Mouse (Mus musculus): ENCODE measurements around the gene Thsd4. TPM values are rescaled to one million over a fixed set of nuclear protein-coding genes. Genes with fewer than 3 reads are reported as not detected.

Gene Thsd4
- total and polyA plus RNA-seq, 2 experiments = 0.70 to 0.92 TPM

DNA sequence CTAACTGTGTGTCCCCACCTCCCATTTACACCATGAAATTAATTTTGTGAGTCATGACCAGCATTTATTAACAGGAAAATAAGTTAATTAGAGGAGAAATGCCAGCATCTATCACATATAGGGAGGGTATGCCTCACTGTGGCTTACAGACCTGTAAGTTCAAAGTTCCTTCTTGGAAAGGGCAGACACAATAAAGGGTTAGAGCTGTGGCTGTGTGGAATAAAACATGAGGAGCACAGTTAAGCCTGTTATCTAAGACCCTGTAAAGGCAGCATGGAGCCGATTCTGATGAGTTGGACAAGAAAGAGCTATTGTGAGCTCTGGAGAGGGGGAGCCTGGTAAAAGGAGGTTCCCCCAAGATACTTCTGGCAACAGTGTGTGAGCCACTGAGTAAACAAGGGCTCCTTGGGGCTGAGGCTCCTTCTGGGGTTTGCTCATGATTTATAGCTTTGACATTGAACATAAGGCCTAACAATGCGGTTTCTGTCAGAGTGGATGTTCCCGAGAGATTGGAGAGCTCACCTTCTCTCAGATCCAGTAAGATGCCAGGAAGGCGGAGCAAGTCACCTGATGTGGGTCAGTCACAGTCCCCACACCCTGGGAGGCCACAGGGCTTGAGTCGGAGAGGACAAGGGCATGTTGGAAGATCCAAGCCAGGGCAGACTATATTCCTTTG, 20.2 kb downstream of the Thsd4 start:
- H3K4me1 ChIP-seq (ENCODE audit: control insufficient read depth, insufficient read depth, low read length) = no peaks in the 10 kb centered on the region
- WGBS = 78% methylated on average over 5 of the region's 5 CpGs
- H3K27ac ChIP-seq (replicated peaks; ENCODE audit: insufficient read depth, low read depth, low read length) = no peak overlapping the region
- no peaks in the 10 kb centered on the region for H3K79me2 ChIP-seq (ENCODE audit: control insufficient read depth, insufficient read depth, low read length)
- H3K27me3 ChIP-seq (ENCODE audit: control insufficient read depth, insufficient read depth, low read length) = no peaks in the 10 kb centered on the region
- no peaks in the 10 kb centered on the region for H3K36me3 ChIP-seq (ENCODE audit: control insufficient read depth, insufficient read depth, low read length)
- DNase-seq (ENCODE audit: extremely low read depth, low read depth, low spot score) = no peak
- H3K4me3 ChIP-seq (ENCODE audit: insufficient read depth, low read depth, low read length) = no peak overlapping the region
- H3K9ac ChIP-seq (ENCODE audit: low read depth, low read length) = no peak overlapping the region
- no peak for TF ChIP-seq POLR2A (IDR thresholded peaks at IDR 0.05; ENCODE audit: extremely low read depth, insufficient read depth, low read length)
- no peak for TF ChIP-seq CTCF (IDR thresholded peaks at IDR 0.05; ENCODE audit: low read depth, low read length)

DNA sequence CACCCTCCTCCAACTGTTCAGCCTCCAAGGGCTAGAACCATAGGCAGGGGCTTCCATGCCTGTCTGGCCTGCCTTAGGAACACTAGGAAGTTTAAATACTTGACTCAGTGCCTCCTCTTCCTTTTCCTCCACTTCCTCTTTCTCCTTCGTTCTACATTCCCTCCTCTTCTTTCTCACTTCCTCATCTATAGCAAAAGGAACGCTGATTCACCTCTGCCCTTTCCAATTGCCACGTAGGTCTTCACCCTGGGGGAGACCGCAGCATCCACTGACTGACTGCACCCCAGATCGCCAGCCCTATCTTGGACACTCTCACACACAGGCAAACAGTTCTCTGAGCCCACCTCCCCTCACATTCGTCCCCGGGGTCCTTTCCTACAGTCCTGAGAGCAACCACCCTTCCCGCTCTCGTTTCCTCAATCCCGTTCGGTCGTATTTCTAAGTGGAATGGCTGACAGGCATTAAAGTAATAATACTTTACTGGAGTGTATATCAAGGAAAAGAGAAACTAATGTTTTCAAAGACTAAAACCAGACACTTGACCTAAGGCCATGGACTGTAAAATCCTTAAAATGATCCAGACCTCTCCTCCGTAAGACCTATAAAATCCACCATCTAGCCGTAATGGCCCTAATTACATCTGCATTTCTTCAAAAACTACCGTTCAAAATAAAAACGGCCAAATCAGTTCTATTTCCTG, 29.4 kb downstream of the Thsd4 start:
- Histone ChIP-seq H3K27ac (replicated peaks; ENCODE audit: insufficient read depth, low read depth, low read length) (no peak overlapping the region), H3K4me3 (ENCODE audit: insufficient read depth, low read depth, low read length) (no peak overlapping the region), H3K79me2 (ENCODE audit: control insufficient read depth, insufficient read depth, low read length) (no peaks in the 10 kb centered on the region), H3K27me3 (ENCODE audit: control insufficient read depth, insufficient read depth, low read length) (no peaks in the 10 kb centered on the region; the same call in 1 of the 2 replicates), H3K9ac (ENCODE audit: low read depth, low read length) (no peak overlapping the region), H3K4me1 (ENCODE audit: control insufficient read depth, insufficient read depth, low read length) (no peaks in the 10 kb centered on the region), H3K36me3 (ENCODE audit: control insufficient read depth, insufficient read depth, low read length) (no peaks in the 10 kb centered on the region)
- WGBS = 77% methylated on average over 16 of the region's 16 CpGs
- TF ChIP-seq CTCF (IDR thresholded peaks at IDR 0.05; ENCODE audit: low read depth, low read length) (no peak), POLR2A (IDR thresholded peaks at IDR 0.05; ENCODE audit: extremely low read depth, insufficient read depth, low read length) (no peak)
- DNase-seq (ENCODE audit: extremely low read depth, low read depth, low spot score) = peak; percentile 10

GRCm38 (mm10) chr9:60491489-60492100, 30.3 kb downstream of the Thsd4 start:
- no peak for DNase-seq (ENCODE audit: extremely low read depth, low read depth, low spot score)
- H3K36me3 ChIP-seq (ENCODE audit: control insufficient read depth, insufficient read depth, low read length) = no peaks in the 10 kb centered on the region
- 89% methylated on average over 16 of the region's 16 CpGs for WGBS
- no peaks in the 10 kb centered on the region for H3K79me2 ChIP-seq (ENCODE audit: control insufficient read depth, insufficient read depth, low read length)
- no peaks in the 10 kb centered on the region; the same call in 1 of the 2 replicates for H3K27me3 ChIP-seq (ENCODE audit: control insufficient read depth, insufficient read depth, low read length)
- no peak overlapping the region for H3K9ac ChIP-seq (ENCODE audit: low read depth, low read length)
- no peak overlapping the region for H3K27ac ChIP-seq (replicated peaks; ENCODE audit: insufficient read depth, low read depth, low read length)
- no peak overlapping the region for H3K4me3 ChIP-seq (ENCODE audit: insufficient read depth, low read depth, low read length)
- H3K4me1 ChIP-seq (ENCODE audit: control insufficient read depth, insufficient read depth, low read length) = no peaks in the 10 kb centered on the region
- no peak for TF ChIP-seq POLR2A (IDR thresholded peaks at IDR 0.05; ENCODE audit: extremely low read depth, insufficient read depth, low read length)
- TF ChIP-seq CTCF (IDR thresholded peaks at IDR 0.05; ENCODE audit: low read depth, low read length) = no peak

DNA sequence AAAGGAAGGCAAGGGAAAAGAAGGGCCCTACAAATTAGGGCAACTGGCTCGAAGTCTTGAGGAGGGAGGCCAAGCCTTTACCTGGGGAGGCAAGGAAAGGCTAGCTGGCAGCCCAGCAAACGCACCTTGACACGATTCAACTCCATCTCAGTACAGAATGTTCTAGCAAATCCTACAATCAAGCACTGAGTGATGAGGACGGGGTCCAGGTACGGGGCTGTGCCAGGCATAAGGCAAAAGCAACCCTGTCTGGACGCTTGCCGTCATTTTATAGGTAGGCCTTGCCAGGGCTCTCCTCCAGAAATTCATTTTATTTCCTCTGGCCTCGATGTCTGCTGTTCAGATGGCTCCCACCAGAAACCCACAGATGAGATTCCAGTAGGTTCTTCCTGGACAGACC, 30.8 kb downstream of the Thsd4 start:
- Histone ChIP-seq H3K4me3 (ENCODE audit: insufficient read depth, low read depth, low read length) (no peak overlapping the region), H3K27me3 (ENCODE audit: control insufficient read depth, insufficient read depth, low read length) (no peaks in the 10 kb centered on the region; the same call in 1 of the 2 replicates), H3K4me1 (ENCODE audit: control insufficient read depth, insufficient read depth, low read length) (no peaks in the 10 kb centered on the region), H3K27ac (replicated peaks; ENCODE audit: insufficient read depth, low read depth, low read length) (no peak overlapping the region), H3K79me2 (ENCODE audit: control insufficient read depth, insufficient read depth, low read length) (no peaks in the 10 kb centered on the region), H3K36me3 (ENCODE audit: control insufficient read depth, insufficient read depth, low read length) (no peaks in the 10 kb centered on the region), H3K9ac (ENCODE audit: low read depth, low read length) (no peak overlapping the region)
- 91% methylated on average over 8 of the region's 8 CpGs for WGBS
- DNase-seq (ENCODE audit: extremely low read depth, low read depth, low spot score) = no peak
- no peak for TF ChIP-seq CTCF (IDR thresholded peaks at IDR 0.05; ENCODE audit: low read depth, low read length)
- TF ChIP-seq POLR2A (IDR thresholded peaks at IDR 0.05; ENCODE audit: extremely low read depth, insufficient read depth, low read length) = no peak

- Histone ChIP-seq H3K4me1 (ENCODE audit: control insufficient read depth, insufficient read depth, low read length) (no peaks in the 10 kb centered on the region), H3K4me3 (ENCODE audit: insufficient read depth, low read depth, low read length) (no peak overlapping the region), H3K9ac (ENCODE audit: low read depth, low read length) (no peak overlapping the region), H3K27me3 (ENCODE audit: control insufficient read depth, insufficient read depth, low read length) (peaks cover 2% of the 10 kb centered on the region; the same call in 1 of the 2 replicates), H3K36me3 (ENCODE audit: control insufficient read depth, insufficient read depth, low read length) (no peaks in the 10 kb centered on the region), H3K79me2 (ENCODE audit: control insufficient read depth, insufficient read depth, low read length) (no peaks in the 10 kb centered on the region), H3K27ac (replicated peaks; ENCODE audit: insufficient read depth, low read depth, low read length) (no peak overlapping the region)
- 39% methylated on average over 4 of the region's 4 CpGs for WGBS
- TF ChIP-seq POLR2A (IDR thresholded peaks at IDR 0.05; ENCODE audit: extremely low read depth, insufficient read depth, low read length) = no peak
- no peak for TF ChIP-seq CTCF (IDR thresholded peaks at IDR 0.05; ENCODE audit: low read depth, low read length)
- no peak for DNase-seq (ENCODE audit: extremely low read depth, low read depth, low spot score)
Observed at GRCm38 (mm10) chr9:60488816-60489215, 33.0 kb downstream of the Thsd4 start.
